Mouse (Mus musculus) frontal cortex, postnatal 10 days (tissue): ENCODE measurements around the gene Ntrk2.

Experiments used
- DNase-seq, 2 experiments: peaks; one replicate each; pipeline ENCODE4 v3.0.0; 2022; ENCODE audit warnings: low spot score in 2 of 2, mixed read lengths in 1 of 2

Gene Ntrk2

GRCm38 (mm10) chr13:58806397-58806892 lies at the start of gene Ntrk2:
Gene Ntrk2, plus strand, starts transcription at chr13:58806569.
- peak; percentile 84 to 93 for DNase-seq

GRCm38 (mm10) chr13:58761003-58761630 lies 45.3 kb upstream of the Ntrk2 start:
- no peak for DNase-seq

- no peak for DNase-seq
Observed at GRCm38 (mm10) chr13:58768258-58768657, 38.1 kb upstream of the Ntrk2 start.

GRCm38 (mm10) chr13:58769438-58769837 lies 36.9 kb upstream of the Ntrk2 start:
- DNase-seq, result no peak

- DNase-seq, result no peak
Observed at GRCm38 (mm10) chr13:58779261-58779660, 27.1 kb upstream of the Ntrk2 start.

- DNase-seq, result no peak
Observed at GRCm38 (mm10) chr13:58786476-58786875, 19.9 kb upstream of the Ntrk2 start.

- DNase-seq, result no peak
Observed at GRCm38 (mm10) chr13:58790741-58791140, 15.6 kb upstream of the Ntrk2 start.

GRCm38 (mm10) chr13:58797386-58797785 lies 9.0 kb upstream of the Ntrk2 start:
- no peak for DNase-seq

- DNase-seq, result no peak
Observed at GRCm38 (mm10) chr13:58801291-58801690, 5.1 kb upstream of the Ntrk2 start.

GRCm38 (mm10) chr13:58803882-58804281 lies 2.5 kb upstream of the Ntrk2 start:
- no peak for DNase-seq

GRCm38 (mm10) chr13:58805833-58806232 lies 536 bp upstream of the Ntrk2 start:
- DNase-seq, result no peak

- DNase-seq, result no peak
Observed at GRCm38 (mm10) chr13:58806896-58807628, 693 bp downstream of the Ntrk2 start.

- DNase-seq, result peak; percentile 86 to 90
Observed at GRCm38 (mm10) chr13:58807629-58808363, 1.4 kb downstream of the Ntrk2 start.

- DNase-seq, result peak; percentile 53 to 69
Observed at GRCm38 (mm10) chr13:58808381-58808821, 2.0 kb downstream of the Ntrk2 start.

GRCm38 (mm10) chr13:58809930-58810329 lies 3.6 kb downstream of the Ntrk2 start:
- DNase-seq, result peak; percentile 53 to 59

- no peak for DNase-seq
Observed at GRCm38 (mm10) chr13:58824752-58825151, 18.4 kb downstream of the Ntrk2 start.

- DNase-seq, result no peak
Observed at GRCm38 (mm10) chr13:58826356-58827197, 20.2 kb downstream of the Ntrk2 start.

GRCm38 (mm10) chr13:58831999-58832398 lies 25.6 kb downstream of the Ntrk2 start:
- no peak for DNase-seq

- no peak for DNase-seq
Observed at GRCm38 (mm10) chr13:58834726-58835125, 28.4 kb downstream of the Ntrk2 start.

- no peak for DNase-seq
Observed at GRCm38 (mm10) chr13:58836891-58837290, 30.5 kb downstream of the Ntrk2 start.

- no peak for DNase-seq
Observed at GRCm38 (mm10) chr13:58838110-58838509, 31.7 kb downstream of the Ntrk2 start.
